Mouse (Mus musculus): ENCODE measurements at regions not wholly inside any gene's neighbourhood (a gene's known extent, or its start where the extent isn't known, plus 50 kb on each side); places are given as distances from the start of the nearest gene placed in this dataset.

DNA sequence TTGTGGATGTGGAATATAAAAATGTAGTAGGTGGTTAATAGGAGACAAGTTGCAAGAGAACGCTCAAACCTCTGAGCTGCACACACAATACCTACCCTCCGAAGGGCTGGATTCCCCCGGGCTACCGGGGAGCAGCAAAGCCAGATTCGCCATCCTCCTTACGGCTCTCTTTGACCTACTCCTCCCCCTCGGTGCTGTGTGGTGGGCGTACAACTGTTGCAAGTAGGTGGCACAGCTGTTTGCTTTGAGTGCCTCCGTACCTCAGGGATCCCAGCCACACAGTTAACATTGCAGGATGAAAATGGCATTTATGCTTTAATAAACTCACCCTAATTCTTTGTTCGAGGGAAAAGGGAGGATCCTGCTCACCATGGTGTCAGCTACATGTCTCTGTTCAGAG is 321.6 kb upstream of the Tbc1d5 start:
- WGBS = 40% methylated on average over 10 of the region's 10 CpGs

DNA sequence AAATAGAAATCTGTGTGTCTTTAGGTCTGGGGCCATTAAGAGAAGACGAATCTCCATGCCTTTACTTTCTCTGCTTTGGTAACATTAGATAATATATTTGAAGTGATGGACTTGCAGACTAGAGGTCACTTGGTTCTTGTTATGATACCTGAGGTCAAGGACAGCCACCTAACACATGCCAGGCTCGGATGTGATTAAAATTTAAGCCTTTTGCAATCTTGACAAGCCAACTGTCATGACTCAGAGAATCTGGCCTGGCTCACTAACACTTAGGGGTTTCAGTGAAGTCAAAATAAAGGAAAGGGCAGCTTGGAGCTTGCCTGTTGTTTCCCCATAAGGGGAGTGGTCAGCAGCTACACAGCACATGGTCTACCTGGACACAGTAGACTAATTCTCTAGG is 320.4 kb upstream of the Tbc1d5 start:
- Histone ChIP-seq H3K27ac (ENCODE audit: insufficient read depth, low read depth, low read length) (no peak overlapping the region), H3K4me3 (ENCODE audit: insufficient read depth, low read depth, low read length) (no peak overlapping the region), H3K4me1 (ENCODE audit: control insufficient read depth, insufficient read depth, low read length) (peaks cover 4% of the 10 kb centered on the region)
- WGBS = 95% methylated on average over 2 of the region's 2 CpGs
- no peak for TF ChIP-seq POLR2A (IDR thresholded peaks at IDR 0.05; ENCODE audit: insufficient read depth, low read depth, low read length)

More for the DNA sequence above, 321.6 kb upstream of the Tbc1d5 start:
- TF ChIP-seq CTCF (IDR thresholded peaks at IDR 0.05; ENCODE audit: insufficient read depth, low read depth, low read length) = no peak
- TF ChIP-seq POLR2A (IDR thresholded peaks at IDR 0.05; ENCODE audit: insufficient read depth, low read depth, low read length) = no peak
- H3K27ac ChIP-seq (ENCODE audit: insufficient read depth, low read depth, low read length) = no peak overlapping the region
- H3K4me3 ChIP-seq (ENCODE audit: insufficient read depth, low read depth, low read length) = no peak overlapping the region
- H3K4me1 ChIP-seq (ENCODE audit: control insufficient read depth, insufficient read depth, low read length) = peaks cover 4% of the 10 kb centered on the region

DNA sequence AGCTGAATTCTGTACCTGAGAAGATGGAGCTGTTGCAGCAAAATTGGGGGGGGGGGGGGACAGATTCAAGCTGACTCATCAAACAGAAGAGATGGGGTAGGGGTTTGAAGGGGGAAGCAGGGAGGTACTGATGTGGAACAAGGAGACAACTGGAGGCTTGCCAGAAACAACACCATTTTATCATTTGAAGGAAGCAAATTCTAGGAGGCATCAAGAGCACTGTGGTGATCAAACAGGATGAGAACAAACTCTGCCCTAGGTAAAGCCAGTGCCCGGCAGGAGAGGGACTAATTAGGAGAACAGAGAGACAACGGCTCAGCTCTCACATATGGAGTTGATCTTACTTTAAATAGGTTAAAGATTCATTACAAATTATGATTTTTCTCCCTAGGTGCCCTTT is 315.9 kb upstream of the Tbc1d5 start:
- no peak overlapping the region for H3K4me3 ChIP-seq (ENCODE audit: insufficient read depth, low read depth, low read length)
- no peaks in the 10 kb centered on the region for H3K4me1 ChIP-seq (ENCODE audit: control insufficient read depth, insufficient read depth, low read length)
- H3K27ac ChIP-seq (ENCODE audit: insufficient read depth, low read depth, low read length) = no peak overlapping the region
- WGBS = 76% methylated on average over 2 of the region's 2 CpGs
- TF ChIP-seq CTCF (IDR thresholded peaks at IDR 0.05; ENCODE audit: insufficient read depth, low read depth, low read length) = no peak
- no peak for TF ChIP-seq POLR2A (IDR thresholded peaks at IDR 0.05; ENCODE audit: insufficient read depth, low read depth, low read length)

DNA sequence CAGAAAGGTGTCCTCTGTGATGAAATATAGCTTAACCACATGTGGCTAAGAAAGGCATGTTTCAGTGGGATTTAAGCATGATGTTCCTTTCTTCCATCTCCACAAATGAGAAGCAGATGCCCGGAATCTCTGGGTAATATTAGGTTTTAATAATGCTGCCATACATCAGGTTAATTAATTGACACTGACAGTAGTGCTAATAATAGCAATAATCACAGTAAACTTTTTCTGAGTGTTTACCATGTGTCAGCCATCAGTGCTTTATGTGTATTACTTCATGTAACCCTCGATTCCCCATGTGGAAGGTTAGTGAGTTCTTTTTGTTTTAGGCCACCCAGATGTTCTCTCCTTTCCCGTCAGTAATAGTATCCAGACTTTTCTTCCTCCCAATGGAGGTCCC is 310.2 kb upstream of the Tbc1d5 start:
- no peak for TF ChIP-seq POLR2A (IDR thresholded peaks at IDR 0.05; ENCODE audit: insufficient read depth, low read depth, low read length)
- TF ChIP-seq CTCF (IDR thresholded peaks at IDR 0.05; ENCODE audit: insufficient read depth, low read depth, low read length) = no peak
- Histone ChIP-seq H3K27ac (ENCODE audit: insufficient read depth, low read depth, low read length) (no peak overlapping the region), H3K4me3 (ENCODE audit: insufficient read depth, low read depth, low read length) (no peak overlapping the region), H3K4me1 (ENCODE audit: control insufficient read depth, insufficient read depth, low read length) (no peaks in the 10 kb centered on the region)
- 90% methylated on average over 3 of the region's 3 CpGs for WGBS

DNA sequence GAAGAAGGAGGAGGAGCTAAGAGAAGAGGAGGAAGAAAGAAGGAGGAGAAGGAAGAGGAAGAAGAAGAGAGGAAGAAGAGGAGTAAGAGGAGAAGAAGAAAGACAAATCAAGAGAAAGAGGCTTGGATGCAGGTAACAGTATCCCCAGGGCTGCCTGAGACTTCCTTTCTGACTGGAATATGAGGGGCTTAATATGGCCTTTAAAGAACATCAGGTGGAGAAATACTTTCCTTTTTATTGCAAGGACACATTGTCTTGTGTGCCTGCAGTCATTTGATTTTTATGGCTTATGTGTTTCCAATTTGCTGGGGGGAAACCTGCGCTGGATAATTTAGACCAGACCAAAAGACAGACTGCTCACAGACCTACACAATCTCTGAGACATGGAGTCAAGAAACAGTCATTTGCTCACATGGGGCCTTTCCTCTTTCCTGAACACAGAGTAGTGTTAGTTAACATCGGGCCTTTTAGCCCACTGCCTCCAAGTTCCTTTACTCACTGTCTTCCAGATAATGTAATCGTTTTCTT is 308.8 kb upstream of the Tbc1d5 start:
- Histone ChIP-seq H3K4me3 (ENCODE audit: insufficient read depth, low read depth, low read length) (no peak overlapping the region), H3K4me1 (ENCODE audit: control insufficient read depth, insufficient read depth, low read length) (no peaks in the 10 kb centered on the region), H3K27ac (ENCODE audit: insufficient read depth, low read depth, low read length) (no peak overlapping the region)
- 96% methylated on average over 3 of the region's 3 CpGs for WGBS
- TF ChIP-seq POLR2A (IDR thresholded peaks at IDR 0.05; ENCODE audit: insufficient read depth, low read depth, low read length) (no peak), CTCF (IDR thresholded peaks at IDR 0.05; ENCODE audit: insufficient read depth, low read depth, low read length) (no peak)

DNA sequence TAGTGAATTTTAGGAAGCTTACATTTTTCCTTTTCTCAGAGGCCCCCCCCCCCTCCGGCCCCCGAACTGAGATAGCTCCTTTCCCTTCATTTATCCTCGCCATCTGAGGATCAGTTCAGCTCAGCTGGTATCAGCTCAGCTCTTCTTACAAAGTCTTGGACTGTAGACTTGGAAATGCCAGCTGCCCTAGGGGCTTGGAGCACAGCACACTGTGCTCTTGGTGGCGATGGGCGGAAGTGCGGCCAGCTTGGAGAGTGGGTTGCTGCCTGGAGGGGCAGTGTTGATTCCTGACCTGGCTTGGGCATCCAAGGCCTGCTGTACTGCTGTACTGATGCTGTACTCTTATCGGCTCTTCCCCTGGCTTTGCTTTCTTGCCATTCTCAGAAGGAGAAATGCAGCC is 298.7 kb upstream of the Tbc1d5 start:
- no peak for TF ChIP-seq CTCF (IDR thresholded peaks at IDR 0.05; ENCODE audit: insufficient read depth, low read depth, low read length)
- no peak for TF ChIP-seq POLR2A (IDR thresholded peaks at IDR 0.05; ENCODE audit: insufficient read depth, low read depth, low read length)
- 58% methylated on average over 7 of the region's 7 CpGs for WGBS
- Histone ChIP-seq H3K4me3 (ENCODE audit: insufficient read depth, low read depth, low read length) (no peak overlapping the region), H3K4me1 (ENCODE audit: control insufficient read depth, insufficient read depth, low read length) (peaks cover 7% of the 10 kb centered on the region), H3K27ac (ENCODE audit: insufficient read depth, low read depth, low read length) (peak overlapping the region; percentile 44; the same call in 1 of the 2 replicates)

DNA sequence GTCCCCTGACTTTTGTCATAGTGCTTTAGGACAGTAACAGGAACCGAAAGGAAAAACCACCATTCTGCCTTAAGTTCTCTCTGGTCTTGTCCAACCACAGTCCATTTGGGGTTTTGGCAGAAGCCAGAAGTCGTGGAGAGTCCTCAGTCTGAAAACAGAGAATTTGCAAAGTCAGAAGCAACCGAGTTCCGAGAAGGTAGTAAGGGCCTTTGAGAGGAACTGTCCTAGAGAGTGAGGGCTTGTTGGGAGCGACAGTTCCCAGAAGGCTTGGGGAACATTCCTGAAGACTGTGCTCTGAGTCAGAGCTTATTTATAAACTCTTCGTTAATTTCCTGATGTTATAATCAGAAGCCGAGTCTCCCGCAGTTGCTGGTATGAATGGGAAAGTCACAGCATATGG is 298.3 kb upstream of the Tbc1d5 start:
- Histone ChIP-seq H3K4me1 (ENCODE audit: control insufficient read depth, insufficient read depth, low read length) (peaks cover 7% of the 10 kb centered on the region), H3K27ac (ENCODE audit: insufficient read depth, low read depth, low read length) (no peak overlapping the region), H3K4me3 (ENCODE audit: insufficient read depth, low read depth, low read length) (no peak overlapping the region)
- WGBS = 53% methylated on average over 8 of the region's 8 CpGs
- TF ChIP-seq CTCF (IDR thresholded peaks at IDR 0.05; ENCODE audit: insufficient read depth, low read depth, low read length) = no peak
- no peak for TF ChIP-seq POLR2A (IDR thresholded peaks at IDR 0.05; ENCODE audit: insufficient read depth, low read depth, low read length)

DNA sequence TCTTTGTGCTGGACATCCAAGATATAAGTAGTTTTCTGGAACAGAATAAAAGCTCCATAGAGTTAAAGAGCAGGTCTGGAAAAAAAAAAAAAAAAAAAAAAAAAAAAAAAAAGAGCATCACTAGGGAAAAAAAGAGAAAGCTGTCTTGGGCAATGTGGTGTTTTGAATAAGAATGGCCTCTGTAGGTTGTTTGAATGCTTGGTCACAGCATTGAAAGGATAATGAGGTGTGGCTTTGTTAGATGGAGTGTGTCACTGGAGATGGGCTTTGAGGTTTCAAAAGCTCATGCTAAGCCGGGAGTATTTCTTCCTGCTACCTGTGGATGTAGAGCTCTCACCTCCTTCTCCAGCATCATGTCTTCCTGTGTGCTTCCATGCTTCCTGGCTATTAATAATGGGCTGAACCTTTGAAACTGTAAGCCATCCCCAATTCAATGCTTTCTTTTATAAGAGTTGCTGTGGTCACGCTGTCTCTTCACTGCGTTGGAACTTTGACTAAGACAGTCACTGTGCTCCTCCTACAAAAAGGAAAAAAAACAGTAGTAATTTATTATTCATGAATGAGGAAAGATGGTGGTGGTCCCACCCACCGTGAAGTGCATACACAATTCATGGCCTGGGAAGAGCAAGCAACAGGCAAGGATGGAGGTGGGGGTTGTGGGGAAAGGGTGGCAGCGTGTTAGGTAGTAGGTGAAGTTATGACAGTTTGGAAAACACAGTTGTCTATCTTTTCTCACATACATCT is 283.2 kb upstream of the Tbc1d5 start:
- TF ChIP-seq CTCF (IDR thresholded peaks at IDR 0.05; ENCODE audit: insufficient read depth, low read depth, low read length) = no peak
- no peak for TF ChIP-seq POLR2A (IDR thresholded peaks at IDR 0.05; ENCODE audit: insufficient read depth, low read depth, low read length)
- Histone ChIP-seq H3K27ac (ENCODE audit: insufficient read depth, low read depth, low read length) (no peak overlapping the region), H3K4me3 (ENCODE audit: insufficient read depth, low read depth, low read length) (no peak overlapping the region), H3K4me1 (ENCODE audit: control insufficient read depth, insufficient read depth, low read length) (no peaks in the 10 kb centered on the region)
- WGBS = 65% methylated on average over 5 of the region's 5 CpGs

DNA sequence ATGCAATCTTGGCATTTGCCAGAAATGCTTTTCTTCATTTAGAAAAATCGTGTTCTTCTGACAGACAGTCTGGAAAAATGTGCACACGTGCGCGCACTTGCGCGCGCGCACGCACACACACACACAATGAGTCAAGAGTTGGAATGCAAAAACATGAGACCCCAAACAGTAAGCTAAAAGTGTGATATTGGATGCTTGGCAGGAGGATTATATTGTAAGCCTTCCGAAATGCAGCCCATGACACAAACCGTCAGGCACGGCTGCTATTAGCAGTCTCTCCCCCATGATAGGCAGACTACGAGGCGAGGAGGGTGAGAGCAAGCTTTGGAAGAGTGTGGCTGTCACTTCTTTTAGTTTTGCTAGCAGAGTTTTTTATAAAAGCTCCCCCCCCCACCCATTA is 282.1 kb upstream of the Tbc1d5 start:
- Histone ChIP-seq H3K4me1 (ENCODE audit: control insufficient read depth, insufficient read depth, low read length) (no peaks in the 10 kb centered on the region), H3K27ac (ENCODE audit: insufficient read depth, low read depth, low read length) (no peak overlapping the region), H3K4me3 (ENCODE audit: insufficient read depth, low read depth, low read length) (no peak overlapping the region)
- TF ChIP-seq POLR2A (IDR thresholded peaks at IDR 0.05; ENCODE audit: insufficient read depth, low read depth, low read length) (no peak), CTCF (IDR thresholded peaks at IDR 0.05; ENCODE audit: insufficient read depth, low read depth, low read length) (no peak)
- 14% methylated on average over 14 of the region's 14 CpGs for WGBS
